ENCODE assay signal across 26 mouse cellular contexts in the genomic region with DNA sequence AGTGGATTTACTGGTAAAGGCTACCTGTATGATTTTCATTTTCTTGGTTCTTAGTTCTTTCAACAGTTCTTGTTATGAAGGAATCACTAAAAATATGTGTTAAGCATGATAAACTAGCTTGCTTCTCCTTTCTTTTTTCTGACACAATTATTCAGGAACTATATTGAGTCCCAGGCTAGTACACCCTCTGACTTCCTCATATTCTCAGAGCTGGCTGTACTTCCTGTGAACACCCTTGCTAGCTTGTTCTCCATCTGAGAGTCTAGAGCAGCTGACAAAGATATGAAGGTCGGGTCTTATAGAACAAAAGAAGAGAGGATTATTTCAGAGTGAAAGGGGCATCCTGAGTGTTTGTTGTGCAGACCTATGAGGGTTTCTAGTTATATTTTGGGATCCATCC. TPM values are rescaled to one million over a fixed set of nuclear protein-coding genes. Genes with fewer than 3 reads are reported as not detected.
DNase-seq lines count a peak whose midpoint lies in the region.
"Had no signal": no experiment of that assay in that cellular context is flagged by ENCODE, and none has a peak within 500 bp of the region (broad histone marks: within the 10 kb centered on the region; RNA-seq: fewer than 3 reads in every experiment).

No protein-coding gene starts in this region.

- H3K4me3 ChIP-seq in macrophage (ENCODE audit: inconsistent target): no peak overlapping the region
- H3K4me3 ChIP-seq: forebrain, embryonic 10.5 days; heart, embryonic 13.5 days; left cerebral cortex, adult 2 months; myocyte; neural tube, embryonic 13.5 days had no signal

- WGBS in macrophage (ENCODE audit: missing documents): 8% methylated on average over 1 of the region's 1 CpGs

- H3K27ac ChIP-seq in macrophage: peak overlapping the region; percentile 63
- H3K27ac ChIP-seq: forebrain, embryonic 10.5 days; heart, embryonic 13.5 days; hindbrain, embryonic 14.5 days; kidney, postnatal 0 days; left cerebral cortex, adult 2 months; neural tube, embryonic 13.5 days; stomach, postnatal 0 days had no signal

- H3K36me3 ChIP-seq in macrophage (ENCODE audit: inconsistent target): no peaks in the 10 kb centered on the region
- H3K36me3 ChIP-seq: forebrain, embryonic 10.5 days; heart, embryonic 13.5 days; neural tube, embryonic 13.5 days had no signal

- peak; percentile 24 for DNase-seq in lung, postnatal 36 days
- no peak for DNase-seq in lung, postnatal 10 days
- DNase-seq in MEL-GATA-1-ER (ENCODE audit: extremely low read depth, low read depth): peak; percentile 87
- no peak for DNase-seq in spleen, adult 18-20 months
- no peak for DNase-seq in ovary, adult 18-20 months (ENCODE audit: low spot score)
- DNase-seq in right cerebral cortex, postnatal 25 days: no peak
- DNase-seq: cerebellum, adult 2 months; gastrocnemius, postnatal 14 days; kidney, adult 18-20 months; midbrain, embryonic 14.5 days; right cerebral cortex, adult 18-20 months; thymus, adult 2 months; thymus, postnatal 4 days had no signal

- no peaks in the 10 kb centered on the region for H3K79me2 ChIP-seq in macrophage (ENCODE audit: inconsistent target)

RNA-seq across cellular contexts. Expression of gene Scrg1, which starts 7.1 kb away (rescaled TPM):
- total RNA-seq in macrophage (2018; cell fraction: chromatin; rRNA removed): not detected
- total RNA-seq in macrophage (2018; cell fraction: cytosol; rRNA removed): not detected
- total RNA-seq in macrophage (2018; cell fraction: nucleus; rRNA removed): not detected
- not detected in 3 replicates for polyA plus RNA-seq in macrophage (2018)
- total RNA-seq: gastrocnemius, postnatal 14 days; heart, adult 18-20 months; heart, postnatal 25 days had no signal
- polyA plus RNA-seq: forebrain, embryonic 10.5 days; inflammation-experienced regulatory T-cells, adult 6 months; kidney, postnatal 0 days; myocyte; Patski had no signal

RNA-seq across cellular contexts. Expression of gene Sap30, which starts 24.8 kb away (rescaled TPM):
- 10 to 100 TPM in 16 of 26 experiments, 1 to 10 TPM in 10; 1.6 to 52.1 (median 11.5) TPM for total RNA-seq in macrophage (2018; cell fraction: chromatin; rRNA removed)
- total RNA-seq in macrophage (2018; cell fraction: cytosol; rRNA removed): 100 to 1,000 TPM in 1 of 26 experiments, 10 to 100 TPM in 25; 37.0 to 156 (median 58.1) TPM
- total RNA-seq in macrophage (2018; cell fraction: nucleus; rRNA removed): 10 to 100 TPM in 24 of 26 experiments, 1 to 10 TPM in 2; 8.9 to 85.8 (median 25.4) TPM
- 25.6 to 46.1 TPM (median 39.6 TPM) in 3 replicates for polyA plus RNA-seq in macrophage (2018)

RNA-seq across cellular contexts. Expression of gene Hmgb2, which starts 48.9 kb away (rescaled TPM):
- total RNA-seq in macrophage (2018; cell fraction: chromatin; rRNA removed): 10 to 100 TPM; 15.8 to 89.1 (median 38.2) TPM
- 10 to 100 TPM; 14.3 to 42.3 (median 20.8) TPM for total RNA-seq in macrophage (2018; cell fraction: cytosol; rRNA removed)
- 10 to 100 TPM; 17.9 to 80.8 (median 41.3) TPM for total RNA-seq in macrophage (2018; cell fraction: nucleus; rRNA removed)
- polyA plus RNA-seq in macrophage (2018): 14.7 to 36.9 TPM (median 28.3 TPM) in 3 replicates

Comparison
In these comparisons a context has a peak if more than half of its experiments do, and no peak if none do; other contexts are left out.
1. DNase-seq: peak in lung, postnatal 36 days (single experiment) and MEL-GATA-1-ER (single experiment); none in lung, postnatal 10 days (single experiment), spleen, adult 18-20 months (0 of 2), ovary, adult 18-20 months (single experiment) and right cerebral cortex, postnatal 25 days (single experiment).